Mouse (Mus musculus): ENCODE data around the gene Mfsd14a. TPM values are rescaled to one million over a fixed set of nuclear protein-coding genes. Genes with fewer than 3 reads are reported as not detected.

Mfsd14a gene
- total and polyA plus RNA-seq, 2 experiments = 14.3 to 34.4 TPM

- Histone ChIP-seq H3K36me3 (ENCODE audit: control insufficient read depth, insufficient read depth, low read length) (peaks cover 4% of the 10 kb centered on the region; the same call in 1 of the 2 replicates), H3K79me2 (ENCODE audit: control insufficient read depth, insufficient read depth, low read length) (peaks cover 7% of the 10 kb centered on the region; the same call in 1 of the 2 replicates), H3K4me3 (ENCODE audit: insufficient read depth, low read depth, low read length) (no peak overlapping the region), H3K9ac (ENCODE audit: low read depth, low read length) (no peak overlapping the region), H3K4me1 (ENCODE audit: control insufficient read depth, insufficient read depth, low read length) (peaks cover 12% of the 10 kb centered on the region), H3K27me3 (ENCODE audit: control insufficient read depth, insufficient read depth, low read length) (no peaks in the 10 kb centered on the region), H3K27ac (replicated peaks; ENCODE audit: insufficient read depth, low read depth, low read length) (no peak overlapping the region)
- WGBS = 78% methylated on average over 1 of the region's 1 CpGs
- TF ChIP-seq POLR2A (IDR thresholded peaks at IDR 0.05; ENCODE audit: extremely low read depth, insufficient read depth, low read length) (no peak), CTCF (IDR thresholded peaks at IDR 0.05; ENCODE audit: low read depth, low read length) (no peak)
- DNase-seq (ENCODE audit: extremely low read depth, low read depth, low spot score) = peak; percentile 64
Observed at GRCm38 (mm10) chr3:116702647-116703272, 40.3 kb upstream of the Mfsd14a start.

GRCm38 (mm10) chr3:116701601-116702000 is 39.1 kb upstream of the Mfsd14a start:
- no peaks in the 10 kb centered on the region for H3K27me3 ChIP-seq (ENCODE audit: control insufficient read depth, insufficient read depth, low read length)
- DNase-seq (ENCODE audit: extremely low read depth, low read depth, low spot score) = no peak
- H3K9ac ChIP-seq (ENCODE audit: low read depth, low read length) = no peak overlapping the region
- peaks cover 7% of the 10 kb centered on the region; the same call in 1 of the 2 replicates for H3K79me2 ChIP-seq (ENCODE audit: control insufficient read depth, insufficient read depth, low read length)
- TF ChIP-seq POLR2A (IDR thresholded peaks at IDR 0.05; ENCODE audit: extremely low read depth, insufficient read depth, low read length) = no peak
- TF ChIP-seq CTCF (IDR thresholded peaks at IDR 0.05; ENCODE audit: low read depth, low read length) = no peak
- peaks cover 12% of the 10 kb centered on the region for H3K4me1 ChIP-seq (ENCODE audit: control insufficient read depth, insufficient read depth, low read length)
- H3K36me3 ChIP-seq (ENCODE audit: control insufficient read depth, insufficient read depth, low read length) = peaks cover 4% of the 10 kb centered on the region; the same call in 1 of the 2 replicates
- no peak overlapping the region for H3K4me3 ChIP-seq (ENCODE audit: insufficient read depth, low read depth, low read length)
- WGBS = 89% methylated on average over 4 of the region's 4 CpGs
- H3K27ac ChIP-seq (replicated peaks; ENCODE audit: insufficient read depth, low read depth, low read length) = no peak overlapping the region

- 68% methylated on average over 2 of the region's 2 CpGs for WGBS
Observed at GRCm38 (mm10) chr3:116698786-116699185, 36.3 kb upstream of the Mfsd14a start.

GRCm38 (mm10) chr3:116695666-116695985 is 33.1 kb upstream of the Mfsd14a start:
- DNase-seq (ENCODE audit: extremely low read depth, low read depth, low spot score) = no peak
- peaks cover 8% of the 10 kb centered on the region; the same call in 1 of the 2 replicates for H3K79me2 ChIP-seq (ENCODE audit: control insufficient read depth, insufficient read depth, low read length)
- TF ChIP-seq CTCF (IDR thresholded peaks at IDR 0.05; ENCODE audit: low read depth, low read length) (no peak), POLR2A (IDR thresholded peaks at IDR 0.05; ENCODE audit: extremely low read depth, insufficient read depth, low read length) (no peak)
- H3K27me3 ChIP-seq (ENCODE audit: control insufficient read depth, insufficient read depth, low read length) = no peaks in the 10 kb centered on the region
- H3K9ac ChIP-seq (ENCODE audit: low read depth, low read length) = no peak overlapping the region
- H3K4me3 ChIP-seq (ENCODE audit: insufficient read depth, low read depth, low read length) = no peak overlapping the region
- 88% methylated on average over 2 of the region's 2 CpGs for WGBS
- H3K4me1 ChIP-seq (ENCODE audit: control insufficient read depth, insufficient read depth, low read length) = peaks cover 1% of the 10 kb centered on the region; the same call in 1 of the 2 replicates
- no peak overlapping the region for H3K27ac ChIP-seq (replicated peaks; ENCODE audit: insufficient read depth, low read depth, low read length)
- H3K36me3 ChIP-seq (ENCODE audit: control insufficient read depth, insufficient read depth, low read length) = peaks cover 7% of the 10 kb centered on the region; the same call in 1 of the 2 replicates

More at GRCm38 (mm10) chr3:116698786-116699185, 36.3 kb upstream of the Mfsd14a start:
- Histone ChIP-seq H3K4me3 (ENCODE audit: insufficient read depth, low read depth, low read length) (no peak overlapping the region), H3K36me3 (ENCODE audit: control insufficient read depth, insufficient read depth, low read length) (peaks cover 3% of the 10 kb centered on the region; the same call in 1 of the 2 replicates), H3K4me1 (ENCODE audit: control insufficient read depth, insufficient read depth, low read length) (peaks cover 7% of the 10 kb centered on the region; the same call in 1 of the 2 replicates), H3K9ac (ENCODE audit: low read depth, low read length) (no peak overlapping the region), H3K27ac (replicated peaks; ENCODE audit: insufficient read depth, low read depth, low read length) (no peak overlapping the region), H3K79me2 (ENCODE audit: control insufficient read depth, insufficient read depth, low read length) (peaks cover 11% of the 10 kb centered on the region; the same call in 1 of the 2 replicates), H3K27me3 (ENCODE audit: control insufficient read depth, insufficient read depth, low read length) (no peaks in the 10 kb centered on the region)
- TF ChIP-seq POLR2A (IDR thresholded peaks at IDR 0.05; ENCODE audit: extremely low read depth, insufficient read depth, low read length) (no peak), CTCF (IDR thresholded peaks at IDR 0.05; ENCODE audit: low read depth, low read length) (no peak)
- DNase-seq (ENCODE audit: extremely low read depth, low read depth, low spot score) = no peak

GRCm38 (mm10) chr3:116694955-116695665 is 32.6 kb upstream of the Mfsd14a start:
- Histone ChIP-seq H3K4me1 (ENCODE audit: control insufficient read depth, insufficient read depth, low read length) (peaks cover 1% of the 10 kb centered on the region; the same call in 1 of the 2 replicates), H3K9ac (ENCODE audit: low read depth, low read length) (no peak overlapping the region), H3K27me3 (ENCODE audit: control insufficient read depth, insufficient read depth, low read length) (no peaks in the 10 kb centered on the region), H3K4me3 (ENCODE audit: insufficient read depth, low read depth, low read length) (no peak overlapping the region), H3K36me3 (ENCODE audit: control insufficient read depth, insufficient read depth, low read length) (peaks cover 7% of the 10 kb centered on the region; the same call in 1 of the 2 replicates), H3K79me2 (ENCODE audit: control insufficient read depth, insufficient read depth, low read length) (peaks cover 8% of the 10 kb centered on the region; the same call in 1 of the 2 replicates), H3K27ac (replicated peaks; ENCODE audit: insufficient read depth, low read depth, low read length) (no peak overlapping the region)
- WGBS = 85% methylated on average over 8 of the region's 8 CpGs
- no peak for TF ChIP-seq POLR2A (IDR thresholded peaks at IDR 0.05; ENCODE audit: extremely low read depth, insufficient read depth, low read length)
- no peak for TF ChIP-seq CTCF (IDR thresholded peaks at IDR 0.05; ENCODE audit: low read depth, low read length)
- DNase-seq (ENCODE audit: extremely low read depth, low read depth, low spot score) = no peak
